Mouse (Mus musculus) midbrain, postnatal 0 days (tissue): ENCODE results near the gene 5730480H06Rik. TPM values are rescaled to one million over a fixed set of nuclear protein-coding genes. Genes with fewer than 3 reads are reported as not detected.

ENCODE experiments used
- ATAC-seq: fragments of 200-750 bp; cut with Nextera tagmentation; 2 replicates; pipeline ENCODE4 v1.8.0; 2017; ENCODE audit warnings: moderate number of reproducible peaks, mild to moderate bottlenecking, moderate TSS enrichment, moderate library complexity; ENCODE audit not compliant: low FRiP score
- DNase-seq: peaks from one replicate; pipeline ENCODE4 v3.0.0-alpha.2; 2015; ENCODE audit warnings: low spot score
- H3K27ac ChIP-seq: fragments of 300-500 bp; sonication (generic); 2 replicates; pipeline ENCODE4 v1.5.1; 2014; ENCODE audit warnings: low read depth, mild to moderate bottlenecking, low read length, mixed read lengths
- H3K27me3 ChIP-seq: fragments of 300-500 bp; sonication (generic); 2 replicates; pipeline ENCODE4 v1.6.1; 2014; ENCODE audit warnings: low read length, control low read depth, mixed read lengths; ENCODE audit not compliant: insufficient read depth
- H3K36me3 ChIP-seq: fragments of 300-500 bp; sonication (generic); 2 replicates; pipeline ENCODE4 v1.6.1; 2014; ENCODE audit warnings: low read length, control low read depth, mixed read lengths; ENCODE audit not compliant: insufficient read depth
- H3K4me1 ChIP-seq: fragments of 300-500 bp; sonication (generic); 2 replicates; pipeline ENCODE4 v1.6.1; 2014; ENCODE audit warnings: mild to moderate bottlenecking, control low read depth, antibody characterized with exemption, low read length, mixed read lengths; ENCODE audit not compliant: insufficient read depth
- H3K4me2 ChIP-seq: fragments of 300-500 bp; sonication (generic); 2 replicates; pipeline ENCODE4 v1.6.1; 2014; ENCODE audit warnings: low read depth, mild to moderate bottlenecking, low read length, mixed read lengths; ENCODE audit not compliant: poor library complexity, severe bottlenecking
- H3K4me3 ChIP-seq: fragments of 300-500 bp; sonication (generic); 2 replicates; pipeline ENCODE4 v1.5.1; 2014; ENCODE audit warnings: low read depth, mild to moderate bottlenecking, low read length, moderate library complexity
- H3K9ac ChIP-seq: fragments of 300-500 bp; sonication (generic); replicated peaks from 2 replicates; pipeline ENCODE4 v1.6.1; 2014; ENCODE audit warnings: mild to moderate bottlenecking, low read length, moderate library complexity, mixed read lengths; ENCODE audit not compliant: poor library complexity, severe bottlenecking
- H3K9me3 ChIP-seq: fragments of 300-500 bp; sonication (generic); 2 replicates; pipeline ENCODE4 v1.6.1; 2016; ENCODE audit warnings: low read length, control low read depth
- CTCF ChIP-seq: IDR thresholded peaks from 2 replicates; pipeline ENCODE4 v1.5.1; 2016; ENCODE audit warnings: antibody characterized with exemption, mild to moderate bottlenecking
- WGBS: fragments of 180-500 bp; shearing (Covaris S2); extraction: QIAGEN DNeasy Blood & Tissue Kit; methylation state at CpG from one replicate; pipeline ENCODE4 v1.1.7; 2014; 5-methylcytosine and 5-hydroxymethylcytosine counted together
- polyA plus RNA-seq: library from polyadenylated mRNA; unstranded; fragments of >200 nt; fragmentation: Nextera tagmentation; extraction: Ambion mirVana; gene quantifications from 2 replicates; pipeline ENCODE4 v1.2.1, GENCODE M21; 2015
- total RNA-seq: library from RNA; depleted of rRNA; stranded (reverse); fragments of >200 nt; gene quantifications from 2 replicates; pipeline ENCODE4 v1.2.3, GENCODE M21; 2014

The 5730480H06Rik gene
- total and polyA plus RNA-seq, 2 experiments from 2014 or later, result 6.0 to 15.9 TPM

- H3K4me2 ChIP-seq, result no peak overlapping the region
- H3K4me3 ChIP-seq, result no peak overlapping the region
- 78% methylated on average over 2 of the region's 2 CpGs for WGBS
- TF ChIP-seq CTCF, result no peak
- no peak overlapping the region for H3K27ac ChIP-seq
- no peak overlapping the region for H3K9ac ChIP-seq
- ATAC-seq, result no peak
- H3K9me3 ChIP-seq, result no peaks in the 10 kb centered on the region
- no peaks in the 10 kb centered on the region for H3K4me1 ChIP-seq
- H3K27me3 ChIP-seq, result no peaks in the 10 kb centered on the region
- DNase-seq, result no peak
- no peaks in the 10 kb centered on the region for H3K36me3 ChIP-seq
Measured at GRCm38 (mm10) chr5:48460221-48460620, 132.5 kb downstream of the 5730480H06Rik start.
